Mouse (Mus musculus) cerebellum, postnatal 36 days (tissue): ENCODE measurements around the gene Rassf3.

Source experiments
- DNase-seq, 2 experiments: peaks; one replicate each; pipeline ENCODE4 v3.0.0; 2021 to 2022; ENCODE audit warnings: mixed read lengths in 2 of 2

Rassf3 gene

DNA sequence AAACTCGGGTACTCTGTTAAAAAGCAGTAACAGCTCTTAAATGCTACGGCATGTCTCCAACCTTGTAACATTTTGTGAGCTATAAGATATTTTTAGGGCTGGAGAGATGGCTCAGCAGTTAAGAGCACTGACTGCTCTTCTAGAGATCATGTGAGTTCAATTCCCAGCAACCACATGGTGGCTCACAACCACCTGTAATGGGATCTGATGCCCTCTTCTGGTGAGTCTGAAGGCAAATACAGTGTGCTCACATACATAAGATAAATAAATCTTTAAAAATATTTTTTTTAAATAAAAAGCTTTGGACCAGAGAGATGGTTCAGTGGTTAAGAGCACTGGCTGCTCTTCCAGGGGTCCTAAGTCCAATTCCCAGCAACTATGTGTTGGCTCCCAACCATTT lies 115.8 kb downstream of the Rassf3 start:
- no peak for DNase-seq
